Mouse (Mus musculus): ENCODE measurements at regions not wholly inside any gene's neighbourhood (a gene's known extent, or its start where the extent isn't known, plus 50 kb on each side); places are given as distances from the start of the nearest gene placed in this dataset.
A peak's percentile ranks its signal among the peaks of the same experiment; 100 is the strongest.

- DNase-seq (ENCODE audit: low read depth, low spot score), result no peak
These were observed 71.4 kb upstream of the Gypa start for GRCm38 (mm10) chr8:80422190-80422589.

- DNase-seq (ENCODE audit: low read depth, low spot score), result no peak
These were observed 77.5 kb upstream of the Gypa start for GRCm38 (mm10) chr8:80416121-80416520.

- DNase-seq (ENCODE audit: low read depth, low spot score), result no peak
These were observed 93.9 kb upstream of the Gypa start for GRCm38 (mm10) chr8:80399594-80400207.

- DNase-seq (ENCODE audit: low read depth, low spot score), result no peak
These were observed 98.6 kb upstream of the Gypa start for GRCm38 (mm10) chr8:80395010-80395409.

- peak; percentile 69 for DNase-seq (ENCODE audit: low read depth, low spot score)
These were observed 100.5 kb upstream of the Gypa start for GRCm38 (mm10) chr8:80393111-80393510.

GRCm38 (mm10) chr8:80369221-80369620 lies 124.4 kb upstream of the Gypa start:
- no peak for DNase-seq (ENCODE audit: low read depth, low spot score)

- DNase-seq (ENCODE audit: low read depth, low spot score), result no peak
These were observed 129.5 kb upstream of the Gypa start for GRCm38 (mm10) chr8:80364059-80364458.

GRCm38 (mm10) chr8:80343299-80343698 lies 150.3 kb upstream of the Gypa start:
- DNase-seq (ENCODE audit: low read depth, low spot score), result no peak

- DNase-seq (ENCODE audit: low read depth, low spot score), result no peak
These were observed 155.7 kb upstream of the Gypa start for GRCm38 (mm10) chr8:80337872-80338271.

- DNase-seq (ENCODE audit: low read depth, low spot score), result no peak
These were observed 164.9 kb upstream of the Gypa start for GRCm38 (mm10) chr8:80328676-80329075.

GRCm38 (mm10) chr8:80325859-80326258 lies 167.7 kb upstream of the Gypa start:
- DNase-seq (ENCODE audit: low read depth, low spot score), result no peak

- no peak for DNase-seq (ENCODE audit: low read depth, low spot score)
These were observed 168.4 kb upstream of the Gypa start for GRCm38 (mm10) chr8:80325132-80325531.

GRCm38 (mm10) chr8:80318231-80318870 lies 175.2 kb upstream of the Gypa start:
- no peak for DNase-seq (ENCODE audit: low read depth, low spot score)

GRCm38 (mm10) chr8:80315371-80315770 lies 178.2 kb upstream of the Gypa start:
- DNase-seq (ENCODE audit: low read depth, low spot score), result no peak

GRCm38 (mm10) chr8:80314826-80315225 lies 178.8 kb upstream of the Gypa start:
- no peak for DNase-seq (ENCODE audit: low read depth, low spot score)

- DNase-seq (ENCODE audit: low read depth, low spot score), result no peak
These were observed 179.5 kb upstream of the Gypa start for GRCm38 (mm10) chr8:80313883-80314635.

GRCm38 (mm10) chr8:80307761-80308160 lies 185.8 kb upstream of the Gypa start:
- DNase-seq (ENCODE audit: low read depth, low spot score), result no peak

GRCm38 (mm10) chr8:80298596-80298995 lies 195.0 kb upstream of the Gypa start:
- DNase-seq (ENCODE audit: low read depth, low spot score), result no peak

- DNase-seq (ENCODE audit: low read depth, low spot score), result no peak
These were observed 203.3 kb upstream of the Gypa start for GRCm38 (mm10) chr8:80290311-80290710.

- no peak for DNase-seq (ENCODE audit: low read depth, low spot score)
These were observed 204.3 kb upstream of the Gypa start for GRCm38 (mm10) chr8:80289282-80289681.

- no peak for DNase-seq (ENCODE audit: low read depth, low spot score)
These were observed 211.2 kb upstream of the Hhip start for GRCm38 (mm10) chr8:80268910-80269460.

GRCm38 (mm10) chr8:80264915-80265314 lies 207.1 kb upstream of the Hhip start:
- no peak for DNase-seq (ENCODE audit: low read depth, low spot score)
